Mouse (Mus musculus) CD4-positive helper T cell, adult 2 months (primary cell): ENCODE measurements at regions not wholly inside any gene's neighbourhood (a gene's known extent, or its start where the extent isn't known, plus 50 kb on each side); places are given as distances from the start of the nearest gene placed in this dataset.
A peak's percentile ranks its signal among the peaks of the same experiment; 100 is the strongest.
"Not testable (repeated sequence)": the region's sequence is repeated elsewhere in the genome, so short reads cannot be mapped to it uniquely, and the experiment has no call there.

ENCODE experiments used
- DNase-seq: peaks from one replicate; pipeline ENCODE4 v3.0.0-alpha.2; 2012; ENCODE audit warnings: low read depth, missing footprints, low spot score

- DNase-seq: no peak
Measured at GRCm38 (mm10) chr12:69524337-69525035, 58.3 kb downstream of the Vcpkmt start.

- DNase-seq: no peak
Measured at GRCm38 (mm10) chr12:69519869-69520268, 63.0 kb downstream of the Vcpkmt start.

- DNase-seq: no peak
Measured at GRCm38 (mm10) chr12:69519028-69519427, 63.8 kb downstream of the Vcpkmt start.

GRCm38 (mm10) chr12:69517616-69518015 lies 65.2 kb downstream of the Vcpkmt start:
- DNase-seq: no peak

GRCm38 (mm10) chr12:69516314-69516916 lies 66.4 kb downstream of the Vcpkmt start:
- DNase-seq: peak; percentile 83

- DNase-seq: no peak
Measured at GRCm38 (mm10) chr12:69515850-69516249, 67.0 kb downstream of the Vcpkmt start.

- DNase-seq: no peak
Measured at GRCm38 (mm10) chr12:69515117-69515516, 67.7 kb downstream of the Vcpkmt start.

GRCm38 (mm10) chr12:69513166-69513565 lies 69.7 kb downstream of the Vcpkmt start:
- DNase-seq: peak; percentile 59

GRCm38 (mm10) chr12:69510736-69511135 lies 72.1 kb downstream of the Vcpkmt start:
- peak; percentile 85 for DNase-seq

- not testable (repeated sequence) for DNase-seq
Measured at GRCm38 (mm10) chr12:69509180-69509579, 73.6 kb downstream of the Vcpkmt start.

GRCm38 (mm10) chr12:69507906-69508305 lies 74.9 kb downstream of the Vcpkmt start:
- no peak for DNase-seq

GRCm38 (mm10) chr12:69507333-69507732 lies 75.5 kb downstream of the Vcpkmt start:
- peak; percentile 40 for DNase-seq

- no peak for DNase-seq
Measured at GRCm38 (mm10) chr12:69502706-69503070, 80.1 kb downstream of the Vcpkmt start.

- DNase-seq: peak; percentile 71
Measured at GRCm38 (mm10) chr12:69501783-69502705, 80.8 kb downstream of the Vcpkmt start.

- DNase-seq: no peak
Measured at GRCm38 (mm10) chr12:69501346-69501730, 81.5 kb downstream of the Vcpkmt start.

GRCm38 (mm10) chr12:69500600-69501345 lies 82.1 kb downstream of the Vcpkmt start:
- no peak for DNase-seq

- DNase-seq: no peak
Measured at GRCm38 (mm10) chr12:69497121-69497520, 85.7 kb downstream of the Vcpkmt start.

- no peak for DNase-seq
Measured at GRCm38 (mm10) chr12:69496341-69496904, 86.4 kb downstream of the Vcpkmt start.

- no peak for DNase-seq
Measured at GRCm38 (mm10) chr12:69495776-69496175, 87.1 kb downstream of the Vcpkmt start.

- no peak for DNase-seq
Measured at GRCm38 (mm10) chr12:69494648-69495047, 88.2 kb downstream of the Vcpkmt start.

GRCm38 (mm10) chr12:69489686-69490085 lies 93.1 kb downstream of the Vcpkmt start:
- no peak for DNase-seq
